Mouse (Mus musculus): ENCODE data around the gene Aip. TPM values are rescaled to one million over a fixed set of nuclear protein-coding genes. Genes with fewer than 3 reads are reported as not detected.

The Aip gene
- polyA plus RNA-seq, 1 experiment from 2014 or later, result 110 TPM

- Histone ChIP-seq H3K36me3 (ENCODE audit: control insufficient read depth, insufficient read depth, low read length) (peaks cover 6% of the 10 kb centered on the region), H3K4me2 (ENCODE audit: low read depth, low read length) (peak overlapping the region; percentile 41), H3K9me3 (ENCODE audit: control insufficient read depth, low read length) (no peaks in the 10 kb centered on the region), H3K4me3 (ENCODE audit: low read depth, low read length) (peak overlapping the region; percentile 40; the same call in 1 of the 2 replicates), H3K27ac (ENCODE audit: low read depth, low read length) (no peak overlapping the region), H3K4me1 (ENCODE audit: control insufficient read depth, insufficient read depth, low read length) (peaks cover 6% of the 10 kb centered on the region; the same call in 1 of the 2 replicates), H3K27me3 (ENCODE audit: control insufficient read depth, insufficient read depth, low read length) (no peaks in the 10 kb centered on the region), H3K9ac (replicated peaks; ENCODE audit: low read depth, low read length) (no peak overlapping the region)
- ATAC-seq (ENCODE audit: low read depth), result no peak
- 93% methylated on average over 2 of the region's 2 CpGs for WGBS
Measured at GRCm38 (mm10) chr19:4120496-4120895, 5.2 kb downstream of the Aip start.

- Histone ChIP-seq H3K4me3 (ENCODE audit: low read depth, low read length) (no peak overlapping the region), H3K27me3 (ENCODE audit: control insufficient read depth, insufficient read depth, low read length) (no peaks in the 10 kb centered on the region), H3K4me2 (ENCODE audit: low read depth, low read length) (no peak overlapping the region), H3K9ac (replicated peaks; ENCODE audit: low read depth, low read length) (no peak overlapping the region), H3K27ac (ENCODE audit: low read depth, low read length) (no peak overlapping the region), H3K9me3 (ENCODE audit: control insufficient read depth, low read length) (no peaks in the 10 kb centered on the region), H3K4me1 (ENCODE audit: control insufficient read depth, insufficient read depth, low read length) (peaks cover 6% of the 10 kb centered on the region; the same call in 1 of the 2 replicates), H3K36me3 (ENCODE audit: control insufficient read depth, insufficient read depth, low read length) (peaks cover 12% of the 10 kb centered on the region)
- WGBS, result 95% methylated on average over 6 of the region's 6 CpGs
- no peak for ATAC-seq (ENCODE audit: low read depth)
Measured at GRCm38 (mm10) chr19:4119716-4120487, 5.8 kb downstream of the Aip start.

- Histone ChIP-seq H3K4me3 (ENCODE audit: low read depth, low read length) (no peak overlapping the region), H3K36me3 (ENCODE audit: control insufficient read depth, insufficient read depth, low read length) (peaks cover 27% of the 10 kb centered on the region), H3K27me3 (ENCODE audit: control insufficient read depth, insufficient read depth, low read length) (no peaks in the 10 kb centered on the region), H3K4me2 (ENCODE audit: low read depth, low read length) (no peak overlapping the region), H3K27ac (ENCODE audit: low read depth, low read length) (no peak overlapping the region), H3K9me3 (ENCODE audit: control insufficient read depth, low read length) (no peaks in the 10 kb centered on the region), H3K4me1 (ENCODE audit: control insufficient read depth, insufficient read depth, low read length) (peaks cover 6% of the 10 kb centered on the region; the same call in 1 of the 2 replicates), H3K9ac (replicated peaks; ENCODE audit: low read depth, low read length) (no peak overlapping the region)
- WGBS, result 97% methylated on average over 2 of the region's 2 CpGs
- ATAC-seq (ENCODE audit: low read depth), result no peak
Measured at GRCm38 (mm10) chr19:4118350-4118749, 7.3 kb downstream of the Aip start.

- WGBS, result 98% methylated on average over 7 of the region's 7 CpGs
- ATAC-seq (ENCODE audit: low read depth), result no peak
- H3K36me3 ChIP-seq (ENCODE audit: control insufficient read depth, insufficient read depth, low read length), result peaks cover 36% of the 10 kb centered on the region
Measured at GRCm38 (mm10) chr19:4117006-4117405, 8.7 kb downstream of the Aip start.

GRCm38 (mm10) chr19:4115816-4116215 is 9.8 kb downstream of the Aip start:
- H3K27me3 ChIP-seq (ENCODE audit: control insufficient read depth, insufficient read depth, low read length), result no peaks in the 10 kb centered on the region
- no peak overlapping the region for H3K4me3 ChIP-seq (ENCODE audit: low read depth, low read length)
- H3K27ac ChIP-seq (ENCODE audit: low read depth, low read length), result no peak overlapping the region
- H3K9ac ChIP-seq (replicated peaks; ENCODE audit: low read depth, low read length), result no peak overlapping the region
- H3K4me2 ChIP-seq (ENCODE audit: low read depth, low read length), result no peak overlapping the region
- H3K9me3 ChIP-seq (ENCODE audit: control insufficient read depth, low read length), result no peaks in the 10 kb centered on the region
- H3K36me3 ChIP-seq (ENCODE audit: control insufficient read depth, insufficient read depth, low read length), result peaks cover 40% of the 10 kb centered on the region
- H3K4me1 ChIP-seq (ENCODE audit: control insufficient read depth, insufficient read depth, low read length), result peaks cover 6% of the 10 kb centered on the region; the same call in 1 of the 2 replicates
- ATAC-seq (ENCODE audit: low read depth), result no peak
- WGBS, result 83% methylated on average over 11 of the region's 11 CpGs

More at GRCm38 (mm10) chr19:4117006-4117405, 8.7 kb downstream of the Aip start:
- Histone ChIP-seq H3K9ac (replicated peaks; ENCODE audit: low read depth, low read length) (no peak overlapping the region), H3K27ac (ENCODE audit: low read depth, low read length) (no peak overlapping the region), H3K9me3 (ENCODE audit: control insufficient read depth, low read length) (no peaks in the 10 kb centered on the region), H3K4me3 (ENCODE audit: low read depth, low read length) (no peak overlapping the region), H3K4me1 (ENCODE audit: control insufficient read depth, insufficient read depth, low read length) (peaks cover 6% of the 10 kb centered on the region; the same call in 1 of the 2 replicates), H3K27me3 (ENCODE audit: control insufficient read depth, insufficient read depth, low read length) (no peaks in the 10 kb centered on the region), H3K4me2 (ENCODE audit: low read depth, low read length) (no peak overlapping the region)

- peaks cover 40% of the 10 kb centered on the region for H3K36me3 ChIP-seq (ENCODE audit: control insufficient read depth, insufficient read depth, low read length)
- no peak for ATAC-seq (ENCODE audit: low read depth)
Measured at GRCm38 (mm10) chr19:4115144-4115543, 10.5 kb downstream of the Aip start.

GRCm38 (mm10) chr19:4114551-4114950 is 11.1 kb downstream of the Aip start:
- 93% methylated on average over 10 of the region's 10 CpGs for WGBS

More at GRCm38 (mm10) chr19:4115144-4115543, 10.5 kb downstream of the Aip start:
- WGBS, result 96% methylated on average over 10 of the region's 10 CpGs
- H3K4me1 ChIP-seq (ENCODE audit: control insufficient read depth, insufficient read depth, low read length), result no peaks in the 10 kb centered on the region
- H3K27ac ChIP-seq (ENCODE audit: low read depth, low read length), result no peak overlapping the region
- H3K9ac ChIP-seq (replicated peaks; ENCODE audit: low read depth, low read length), result no peak overlapping the region
- H3K27me3 ChIP-seq (ENCODE audit: control insufficient read depth, insufficient read depth, low read length), result no peaks in the 10 kb centered on the region
- no peak overlapping the region for H3K4me2 ChIP-seq (ENCODE audit: low read depth, low read length)
- no peak overlapping the region for H3K4me3 ChIP-seq (ENCODE audit: low read depth, low read length)
- H3K9me3 ChIP-seq (ENCODE audit: control insufficient read depth, low read length), result no peaks in the 10 kb centered on the region

GRCm38 (mm10) chr19:4113806-4114230 is 11.8 kb downstream of the Aip start:
- no peak for ATAC-seq (ENCODE audit: low read depth)
- no peaks in the 10 kb centered on the region for H3K27me3 ChIP-seq (ENCODE audit: control insufficient read depth, insufficient read depth, low read length)
- WGBS, result 65% methylated on average over 5 of the region's 5 CpGs
- no peaks in the 10 kb centered on the region for H3K4me1 ChIP-seq (ENCODE audit: control insufficient read depth, insufficient read depth, low read length)
- H3K27ac ChIP-seq (ENCODE audit: low read depth, low read length), result no peak overlapping the region
- H3K9me3 ChIP-seq (ENCODE audit: control insufficient read depth, low read length), result no peaks in the 10 kb centered on the region
- peaks cover 48% of the 10 kb centered on the region for H3K36me3 ChIP-seq (ENCODE audit: control insufficient read depth, insufficient read depth, low read length)
- no peak overlapping the region for H3K4me2 ChIP-seq (ENCODE audit: low read depth, low read length)
- H3K4me3 ChIP-seq (ENCODE audit: low read depth, low read length), result no peak overlapping the region
- H3K9ac ChIP-seq (replicated peaks; ENCODE audit: low read depth, low read length), result no peak overlapping the region

More at GRCm38 (mm10) chr19:4114551-4114950, 11.1 kb downstream of the Aip start:
- Histone ChIP-seq H3K27ac (ENCODE audit: low read depth, low read length) (no peak overlapping the region), H3K27me3 (ENCODE audit: control insufficient read depth, insufficient read depth, low read length) (no peaks in the 10 kb centered on the region), H3K4me3 (ENCODE audit: low read depth, low read length) (no peak overlapping the region), H3K36me3 (ENCODE audit: control insufficient read depth, insufficient read depth, low read length) (peaks cover 45% of the 10 kb centered on the region), H3K9me3 (ENCODE audit: control insufficient read depth, low read length) (no peaks in the 10 kb centered on the region), H3K4me2 (ENCODE audit: low read depth, low read length) (no peak overlapping the region), H3K4me1 (ENCODE audit: control insufficient read depth, insufficient read depth, low read length) (no peaks in the 10 kb centered on the region), H3K9ac (replicated peaks; ENCODE audit: low read depth, low read length) (no peak overlapping the region)
- no peak for ATAC-seq (ENCODE audit: low read depth)

GRCm38 (mm10) chr19:4113186-4113805 is 12.4 kb downstream of the Aip start:
- no peak overlapping the region for H3K4me3 ChIP-seq (ENCODE audit: low read depth, low read length)
- H3K4me2 ChIP-seq (ENCODE audit: low read depth, low read length), result no peak overlapping the region
- H3K36me3 ChIP-seq (ENCODE audit: control insufficient read depth, insufficient read depth, low read length), result peaks cover 48% of the 10 kb centered on the region
- no peak overlapping the region for H3K9ac ChIP-seq (replicated peaks; ENCODE audit: low read depth, low read length)
- no peaks in the 10 kb centered on the region for H3K9me3 ChIP-seq (ENCODE audit: control insufficient read depth, low read length)
- H3K27me3 ChIP-seq (ENCODE audit: control insufficient read depth, insufficient read depth, low read length), result no peaks in the 10 kb centered on the region
- ATAC-seq (ENCODE audit: low read depth), result no peak
- WGBS, result 80% methylated on average over 13 of the region's 13 CpGs
- H3K27ac ChIP-seq (ENCODE audit: low read depth, low read length), result no peak overlapping the region
- H3K4me1 ChIP-seq (ENCODE audit: control insufficient read depth, insufficient read depth, low read length), result no peaks in the 10 kb centered on the region

All from neural tube, embryonic 14.5 days (tissue).